Comparison of ENCODE assay signal across 11 mouse cellular contexts in the genomic region with DNA sequence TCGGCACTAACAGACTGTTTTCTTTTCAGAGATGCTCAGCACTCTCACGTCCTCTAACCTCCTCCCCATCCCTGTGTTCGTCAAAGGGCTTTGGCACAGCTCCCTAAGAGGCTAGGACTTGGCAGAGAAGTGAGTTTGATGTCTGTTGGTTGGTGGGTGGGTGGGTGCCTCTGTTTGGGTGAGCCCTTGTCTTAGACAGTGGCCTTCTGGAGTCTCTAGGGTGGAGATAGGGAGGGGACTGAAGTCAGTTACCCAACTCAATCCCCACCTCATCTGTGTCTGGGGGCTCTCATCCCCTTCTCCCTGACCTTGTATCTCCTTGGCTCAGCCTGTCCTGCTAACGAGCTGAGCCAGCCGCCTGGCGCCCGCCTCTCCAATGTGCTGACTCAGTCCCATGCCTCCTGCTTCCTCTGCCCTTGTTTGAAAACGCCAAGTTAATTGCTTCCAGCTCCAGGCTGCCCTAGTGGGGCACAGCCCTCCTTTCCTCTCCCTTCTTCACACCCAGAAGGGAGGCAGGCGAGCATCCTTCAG. TPM values are rescaled to one million over a fixed set of nuclear protein-coding genes. Genes with fewer than 3 reads are reported as not detected.
DNase-seq lines count a peak whose midpoint lies in the region; ATAC-seq and TF ChIP-seq lines count a peak whose summit lies in the region.
"Had no signal": no experiment of that assay in that cellular context is flagged by ENCODE, and none has a peak within 500 bp of the region (broad histone marks: within the 10 kb centered on the region; RNA-seq: fewer than 3 reads in every experiment).

No protein-coding gene starts in this region.

- peaks cover 4% of the 10 kb centered on the region; the same call in 1 of the 2 replicates for H3K4me1 ChIP-seq in lung, embryonic 14.5 days (ENCODE audit: insufficient read depth)
- peaks cover 15% of the 10 kb centered on the region; the same call in 1 of the 2 replicates for H3K4me1 ChIP-seq in forebrain, postnatal 0 days (ENCODE audit: insufficient read depth)
- H3K4me1 ChIP-seq in midbrain, embryonic 13.5 days (replicated peaks): peaks cover 37% of the 10 kb centered on the region
- H3K4me1 ChIP-seq in kidney, embryonic 15.5 days: peaks cover 10% of the 10 kb centered on the region

- no peak overlapping the region for H3K9ac ChIP-seq in lung, embryonic 14.5 days
- no peak overlapping the region for H3K9ac ChIP-seq in forebrain, postnatal 0 days
- no peak overlapping the region for H3K9ac ChIP-seq in midbrain, embryonic 13.5 days (replicated peaks)
- H3K9ac ChIP-seq in kidney, embryonic 15.5 days: no peak overlapping the region

- WGBS in lung, embryonic 14.5 days: 25% methylated on average over 9 of the region's 9 CpGs
- WGBS in forebrain, postnatal 0 days: 11% methylated on average over 9 of the region's 9 CpGs
- 42% methylated on average over 9 of the region's 9 CpGs for WGBS in midbrain, embryonic 13.5 days
- 34% methylated on average over 9 of the region's 9 CpGs for WGBS in kidney, embryonic 15.5 days

- no peak overlapping the region for H3K4me2 ChIP-seq in lung, embryonic 14.5 days
- no peak overlapping the region for H3K4me2 ChIP-seq in forebrain, postnatal 0 days (ENCODE audit: low read depth)
- no peak overlapping the region for H3K4me2 ChIP-seq in midbrain, embryonic 13.5 days (replicated peaks)
- H3K4me2 ChIP-seq in kidney, embryonic 15.5 days: no peak overlapping the region

- no peak overlapping the region for H3K27ac ChIP-seq in lung, embryonic 14.5 days (ENCODE audit: low read depth)
- H3K27ac ChIP-seq in forebrain, postnatal 0 days (ENCODE audit: low read depth, low read length): no peak overlapping the region
- H3K27ac ChIP-seq in midbrain, embryonic 13.5 days: peak overlapping the region; percentile 35; the same call in 1 of the 2 replicates
- H3K27ac ChIP-seq in kidney, embryonic 15.5 days: no peak overlapping the region

- no peak for TF ChIP-seq CTCF in lung, embryonic 14.5 days (IDR thresholded peaks at IDR 0.05; ENCODE audit: low read depth)
- TF ChIP-seq CTCF in forebrain, postnatal 0 days (IDR thresholded peaks at IDR 0.05; ENCODE audit: low read depth): no peak

- no peaks in the 10 kb centered on the region for H3K9me3 ChIP-seq in lung, embryonic 14.5 days (ENCODE audit: low read depth, low read length)
- H3K9me3 ChIP-seq in forebrain, postnatal 0 days (ENCODE audit: low read length): no peaks in the 10 kb centered on the region
- H3K9me3 ChIP-seq in midbrain, embryonic 13.5 days: no peaks in the 10 kb centered on the region
- no peaks in the 10 kb centered on the region for H3K9me3 ChIP-seq in kidney, embryonic 15.5 days (replicated peaks)

- peaks cover 9% of the 10 kb centered on the region; the same call in 1 of the 2 replicates for H3K27me3 ChIP-seq in lung, embryonic 14.5 days (ENCODE audit: insufficient read depth, low read length)
- H3K27me3 ChIP-seq in forebrain, postnatal 0 days (ENCODE audit: insufficient read depth, low read length): no peaks in the 10 kb centered on the region
- peaks cover 11% of the 10 kb centered on the region; the same call in 1 of the 2 replicates for H3K27me3 ChIP-seq in midbrain, embryonic 13.5 days
- peaks cover 27% of the 10 kb centered on the region for H3K27me3 ChIP-seq in kidney, embryonic 15.5 days

- no peak overlapping the region for H3K4me3 ChIP-seq in lung, embryonic 14.5 days (ENCODE audit: low read depth, low read length)
- H3K4me3 ChIP-seq in forebrain, postnatal 0 days (ENCODE audit: low read depth, low read length): no peak overlapping the region
- no peak overlapping the region for H3K4me3 ChIP-seq in midbrain, embryonic 13.5 days (replicated peaks)
- no peak overlapping the region for H3K4me3 ChIP-seq in kidney, embryonic 15.5 days (replicated peaks)

- no peaks in the 10 kb centered on the region for H3K36me3 ChIP-seq in lung, embryonic 14.5 days (ENCODE audit: insufficient read depth)
- no peaks in the 10 kb centered on the region for H3K36me3 ChIP-seq in forebrain, postnatal 0 days (ENCODE audit: insufficient read depth)
- no peaks in the 10 kb centered on the region for H3K36me3 ChIP-seq in midbrain, embryonic 13.5 days
- no peaks in the 10 kb centered on the region for H3K36me3 ChIP-seq in kidney, embryonic 15.5 days

- DNase-seq in cerebellum, adult 11-12 months: no peak
- DNase-seq in lung, embryonic 14.5 days: peak; percentile 82
- no peak for DNase-seq in lung, adult 18-20 months
- DNase-seq in forebrain, postnatal 0 days: peak; percentile 63
- no peak for DNase-seq in gastrocnemius, adult 18-20 months (ENCODE audit: low spot score)
- DNase-seq: kidney, postnatal 25 days had no signal

- ATAC-seq in cerebellum, adult (ENCODE audit: insufficient number of reproducible peaks, low FRiP score, low TSS enrichment): peak; percentile 23; the same call in 1 of the 2 replicates
- peak; percentile 55; the same call in 1 of the 2 replicates for ATAC-seq in lung, embryonic 14.5 days (ENCODE audit: insufficient read depth)
- peak; percentile 80 for ATAC-seq in forebrain, postnatal 0 days
- ATAC-seq in midbrain, embryonic 13.5 days: peak; percentile 31; the same call in 1 of the 2 replicates
- no peak for ATAC-seq in kidney, embryonic 15.5 days (replicated peaks; ENCODE audit: low FRiP score)

RNA-seq across cellular contexts. Expression of a gene that starts 30.7 kb away (rescaled TPM):
- polyA plus RNA-seq in lung, embryonic 14.5 days (2014; fragmentation: Nextera tagmentation; extraction: Ambion mirVana): not detected in 2 replicates
- not detected in 2 replicates for total RNA-seq in forebrain, postnatal 0 days (2014; rRNA removed)
- polyA plus RNA-seq in forebrain, postnatal 0 days (2015; fragmentation: Nextera tagmentation; extraction: Ambion mirVana): not detected in 2 replicates
- polyA plus RNA-seq in midbrain, embryonic 13.5 days (2015; fragmentation: Nextera tagmentation; extraction: Ambion mirVana): 0.13 TPM in 1 of 2 replicates, not detected in the other
- not detected for total RNA-seq in gastrocnemius, adult 18-20 months (2021)
- not detected in 2 replicates for polyA plus RNA-seq in kidney, embryonic 15.5 days (2015; fragmentation: Nextera tagmentation; extraction: Ambion mirVana)
- polyA plus RNA-seq: liver, embryonic 16.5 days; thymus, postnatal 0 days had no signal

Comparison
In these comparisons a context has a peak if more than half of its experiments do, and no peak if none do; other contexts are left out.
1. DNase-seq: peak in lung, embryonic 14.5 days (single experiment) and forebrain, postnatal 0 days (single experiment); none in cerebellum, adult 11-12 months (single experiment), lung, adult 18-20 months (0 of 2) and gastrocnemius, adult 18-20 months (single experiment).